Mouse (Mus musculus): ENCODE data around the gene BC025446.
"Not testable (repeated sequence)": the region's sequence is repeated elsewhere in the genome, so short reads cannot be mapped to it uniquely, and the experiment has no call there.

BC025446 gene

DNA sequence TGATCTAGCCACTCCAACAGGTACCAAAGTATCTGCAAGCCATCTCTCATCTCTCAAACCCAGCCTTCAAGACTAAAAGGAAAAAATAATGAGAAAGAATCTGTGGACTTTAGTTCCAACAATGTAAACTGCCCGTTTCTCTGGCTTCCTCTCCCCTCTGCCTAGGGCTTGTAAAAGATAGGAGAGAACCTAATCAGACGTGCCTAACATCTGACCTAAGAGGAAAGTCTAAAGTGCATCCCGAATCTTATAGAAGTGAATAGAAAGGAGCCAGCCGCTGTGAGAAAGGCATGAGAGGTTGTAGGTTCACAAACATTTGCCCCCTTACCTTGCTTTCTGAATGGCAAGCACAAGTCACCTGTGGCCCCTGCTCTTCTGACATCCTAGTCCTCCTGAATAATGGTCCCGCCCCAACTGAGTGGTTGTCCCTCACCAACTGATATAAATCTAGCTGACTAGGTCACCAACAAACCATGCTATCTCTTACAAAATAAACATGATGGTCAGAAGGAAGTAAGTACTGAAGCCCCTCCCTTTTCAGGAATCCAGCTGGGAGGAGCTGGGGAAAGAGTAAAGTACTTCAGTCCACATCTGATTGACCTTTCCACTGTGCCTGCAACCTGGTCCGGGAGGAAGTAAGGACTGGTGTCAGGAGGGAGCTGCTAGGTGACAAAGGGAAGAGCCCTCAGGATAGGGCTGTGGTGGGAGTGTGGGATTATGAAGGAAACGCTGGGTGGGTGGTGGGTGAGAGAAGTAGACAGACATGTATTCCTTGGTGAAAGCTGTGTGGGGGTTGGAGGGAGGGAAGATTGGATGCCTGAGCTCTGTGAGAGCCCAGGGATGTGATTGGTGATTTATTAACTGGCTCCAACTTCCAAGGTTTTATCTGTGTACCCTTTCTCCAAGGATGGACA lies at the start of gene BC025446:
Gene BC025446 (plus strand): TSS at position 599 of the 914 bp plus-strand sequence.
- no peak for DNase-seq (ENCODE audit: low spot score in 2 of 2)

DNA sequence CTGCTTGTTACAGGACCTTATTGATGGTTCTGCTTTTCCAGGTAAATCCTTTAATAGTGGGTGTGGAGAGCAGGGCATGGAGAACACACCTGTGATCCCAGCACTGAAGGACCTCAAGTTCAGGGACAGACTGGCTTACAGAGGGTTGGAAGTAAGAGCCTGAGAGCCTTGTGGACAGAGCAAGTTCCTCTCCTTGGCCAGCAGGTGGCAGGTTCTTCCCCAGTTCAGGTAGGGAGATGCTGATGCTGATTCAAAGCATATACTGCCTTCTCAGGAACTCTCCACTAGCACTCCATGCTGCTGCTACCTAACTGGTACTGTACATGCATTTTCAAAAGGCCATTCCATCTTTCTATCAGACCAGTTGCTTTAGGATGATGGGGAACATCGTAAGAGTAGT lies 40.7 kb upstream of the BC025446 start:
- DNase-seq (ENCODE audit: low spot score in 2 of 2): peak; percentile 19 to 25

DNA sequence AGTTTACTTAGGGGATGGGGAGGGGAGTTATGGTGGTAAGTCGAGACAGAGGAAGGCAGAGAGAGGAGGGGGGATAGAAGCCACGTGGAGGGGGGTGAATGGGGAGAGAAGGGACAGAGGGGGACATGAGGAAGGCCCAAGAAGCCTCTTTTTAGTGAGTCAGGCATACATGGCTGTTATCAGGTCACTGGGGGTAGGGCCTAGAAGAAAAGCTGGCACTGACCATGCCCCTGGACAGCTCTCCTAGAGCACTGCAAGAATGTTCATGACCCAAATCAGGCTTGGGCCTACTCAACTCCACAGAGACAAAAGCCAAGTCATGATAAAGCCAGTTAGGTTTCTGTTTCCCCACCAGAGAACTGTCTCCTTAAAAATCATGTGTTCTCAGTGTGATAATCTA lies 29.9 kb upstream of the BC025446 start:
- no peak for DNase-seq (ENCODE audit: low spot score in 2 of 2)

DNA sequence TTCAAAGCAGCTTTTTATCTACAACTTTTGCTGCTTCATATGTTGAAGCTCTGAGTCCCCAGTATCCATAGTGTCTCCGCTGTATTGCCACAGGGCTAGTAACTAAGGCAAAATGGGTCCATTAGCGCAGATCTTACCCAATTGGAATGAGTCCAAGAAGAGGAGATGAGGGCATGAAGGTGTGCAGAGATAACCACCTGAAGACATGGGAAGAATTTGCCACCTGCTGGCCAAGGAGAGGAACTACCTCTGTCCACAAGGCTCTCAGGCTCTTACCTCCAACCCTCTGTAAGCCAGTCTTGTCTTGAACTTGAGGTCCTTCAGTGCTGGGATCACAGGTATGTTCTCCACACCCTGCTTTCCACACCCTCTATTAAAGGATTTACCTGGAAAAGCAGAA lies 27.1 kb upstream of the BC025446 start:
- peak; percentile 8 to 24 for DNase-seq (ENCODE audit: low spot score in 2 of 2)

DNA sequence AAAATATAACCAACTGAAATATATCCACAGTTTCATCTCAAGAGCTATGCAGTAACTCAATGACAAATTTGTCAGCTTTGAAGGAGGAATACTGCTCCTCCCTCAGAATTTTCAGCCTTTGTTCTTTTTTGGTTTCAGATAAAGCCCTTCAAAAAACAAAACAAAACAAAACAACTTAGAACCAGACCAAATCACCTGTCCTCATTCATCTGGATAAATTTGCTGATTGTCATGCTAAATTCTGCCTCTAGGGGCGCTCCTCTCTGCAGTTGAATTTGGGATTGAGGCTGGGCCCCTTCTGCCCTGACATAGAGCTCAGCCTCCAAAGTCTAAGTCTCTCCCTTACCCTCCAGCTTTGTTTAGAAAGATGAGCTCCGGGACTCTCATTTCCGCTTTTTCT lies 25.6 kb upstream of the BC025446 start:
- DNase-seq (ENCODE audit: low spot score in 2 of 2): not testable (repeated sequence)

DNA sequence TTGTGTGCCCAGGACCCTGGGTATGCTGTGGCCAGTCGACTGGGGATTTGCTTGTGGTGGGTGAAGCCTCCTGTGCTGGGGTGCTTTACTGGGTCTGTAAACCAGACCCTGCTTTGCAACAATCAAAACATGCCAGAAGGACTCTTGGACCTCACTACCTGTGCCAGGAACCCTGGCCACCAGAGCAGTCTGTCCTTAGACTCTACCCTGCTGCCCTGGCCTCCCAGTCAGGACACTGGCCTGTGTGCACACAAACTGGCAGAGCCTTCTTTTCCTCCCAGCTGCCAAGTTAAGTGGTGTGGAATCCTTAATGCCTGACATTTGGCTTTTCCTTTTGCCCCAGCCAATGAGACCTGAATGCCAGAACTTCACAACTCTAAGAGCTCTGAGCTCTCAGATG lies 655 bp downstream of the BC025446 start:
- no peak for DNase-seq (ENCODE audit: low spot score in 2 of 2)

DNA sequence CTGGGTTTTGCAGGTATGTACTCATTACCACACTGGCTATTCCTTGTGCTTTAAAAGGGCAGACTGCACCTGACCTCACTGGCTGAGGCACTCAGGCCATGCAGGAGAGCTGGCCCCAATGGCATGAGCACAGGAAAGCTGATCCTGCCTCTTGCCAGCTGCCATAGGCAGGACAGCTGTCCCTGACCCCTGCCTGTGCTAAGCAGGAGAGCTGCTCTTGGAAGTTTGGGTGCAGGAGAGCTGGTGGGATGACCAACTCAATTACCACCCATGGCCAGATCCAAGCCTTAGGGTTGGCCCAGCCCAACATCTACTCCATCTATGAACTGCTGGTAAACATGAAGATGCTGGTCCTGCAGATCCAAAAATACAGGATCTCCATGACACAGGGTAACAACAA lies 5.8 kb downstream of the BC025446 start:
- DNase-seq (ENCODE audit: low spot score in 2 of 2): no peak

DNA sequence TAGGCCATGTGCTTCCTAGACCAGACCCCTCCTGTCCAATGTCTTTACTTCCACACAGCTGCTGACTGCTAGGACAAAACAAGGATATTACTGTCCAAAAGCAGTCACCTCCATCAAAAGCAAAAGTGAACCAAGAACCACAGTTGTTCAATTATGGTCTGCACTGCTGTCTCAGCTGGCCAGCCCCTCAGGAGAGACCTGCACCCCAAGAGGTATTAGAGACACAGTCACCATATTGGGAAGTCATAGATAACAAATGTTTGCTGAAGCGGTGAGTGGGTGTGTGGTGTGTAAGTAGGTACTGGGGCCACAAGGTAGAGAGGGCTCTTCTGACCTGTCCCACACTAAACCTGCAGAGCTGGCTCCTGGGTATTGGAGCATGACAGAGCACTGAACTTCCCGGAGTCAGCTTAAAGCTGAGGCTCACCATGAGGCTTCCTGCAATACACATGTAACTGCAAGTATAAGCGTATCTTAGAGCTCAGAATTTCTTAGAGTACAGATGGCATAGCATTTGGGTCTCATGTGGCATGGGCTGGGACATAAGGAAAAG lies 21.6 kb downstream of the BC025446 start:
- no peak for DNase-seq (ENCODE audit: low spot score in 2 of 2)

DNA sequence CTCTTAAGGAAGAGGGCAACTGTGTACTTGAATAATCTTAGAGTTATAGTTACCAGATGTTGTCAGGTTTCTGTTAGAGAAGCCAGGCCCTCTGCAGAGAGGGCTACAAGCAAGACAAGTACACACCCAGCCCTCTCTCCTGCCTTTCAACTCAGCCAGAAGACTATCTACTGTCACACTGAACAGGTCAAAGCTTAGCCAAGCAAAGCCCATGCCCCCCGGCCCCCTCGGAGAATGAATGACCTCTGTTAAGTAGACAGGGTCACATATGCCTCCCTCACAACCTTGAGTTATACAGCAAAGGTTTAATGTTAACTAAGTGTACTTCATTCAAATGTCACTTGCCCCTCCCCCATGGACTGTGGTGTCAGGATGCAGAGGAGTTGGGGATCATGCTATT lies 24.4 kb downstream of the BC025446 start:
- no peak for DNase-seq (ENCODE audit: low spot score in 2 of 2)

DNA sequence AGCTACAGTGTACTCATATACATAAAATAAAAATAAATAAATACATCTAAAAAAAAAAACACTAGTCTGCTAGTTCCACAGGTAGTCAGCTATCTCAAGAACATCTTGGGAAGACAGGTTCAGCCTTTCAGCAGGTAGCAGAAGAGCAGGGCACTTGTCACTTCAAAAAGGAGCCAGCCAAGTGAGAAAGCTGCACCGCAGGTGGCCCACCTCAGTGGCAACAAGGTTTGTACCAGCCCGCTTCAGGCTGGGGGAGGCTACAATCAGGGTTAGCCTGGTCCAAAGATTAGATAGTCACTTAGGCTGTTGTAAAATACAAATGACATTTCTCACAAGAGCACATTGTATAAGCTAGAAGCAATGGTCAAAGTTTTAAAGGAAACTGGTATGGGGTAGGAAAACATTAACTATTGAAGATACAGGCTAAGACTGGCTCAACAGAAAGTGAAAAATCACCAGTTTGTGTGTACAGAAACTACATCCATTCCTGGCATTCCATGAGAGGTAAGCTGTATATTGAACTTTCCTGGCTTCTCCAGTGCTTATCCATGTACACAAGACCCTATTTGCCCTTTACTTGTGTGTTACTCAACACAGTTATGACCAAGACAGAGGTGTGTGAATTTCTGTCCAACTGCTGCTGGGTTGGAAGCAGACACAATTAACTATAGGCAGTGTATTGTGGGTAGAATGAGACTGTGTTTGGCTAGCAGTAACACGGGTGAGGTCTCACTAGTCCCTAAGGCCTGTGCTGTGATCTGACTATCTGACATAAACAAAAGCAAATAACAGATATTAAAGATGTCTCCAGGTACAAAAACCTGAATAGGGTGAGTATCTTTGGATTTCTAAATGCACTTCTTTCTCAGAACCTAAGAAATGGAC lies 26.8 kb downstream of the BC025446 start:
- no peak for DNase-seq (ENCODE audit: low spot score in 2 of 2)

DNA sequence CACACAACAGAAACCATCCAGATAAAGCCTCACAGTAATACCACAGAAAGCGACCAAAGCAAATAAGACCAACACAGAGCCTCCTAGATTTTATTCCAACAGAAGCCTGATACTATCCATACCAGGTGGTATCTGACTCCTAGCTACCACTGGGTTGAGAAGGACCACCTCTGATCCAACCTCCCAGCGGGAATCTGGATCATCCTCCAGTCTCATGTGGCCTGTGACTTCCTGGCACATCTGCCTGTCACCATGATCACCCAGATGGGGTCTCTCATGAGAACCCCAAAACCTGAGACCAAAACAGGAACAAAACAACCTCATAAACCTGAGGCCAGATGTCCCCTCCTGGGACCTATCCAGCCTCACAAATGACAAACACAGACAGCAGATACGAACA lies 38.5 kb downstream of the BC025446 start:
- DNase-seq (ENCODE audit: low spot score in 2 of 2): no peak

DNA sequence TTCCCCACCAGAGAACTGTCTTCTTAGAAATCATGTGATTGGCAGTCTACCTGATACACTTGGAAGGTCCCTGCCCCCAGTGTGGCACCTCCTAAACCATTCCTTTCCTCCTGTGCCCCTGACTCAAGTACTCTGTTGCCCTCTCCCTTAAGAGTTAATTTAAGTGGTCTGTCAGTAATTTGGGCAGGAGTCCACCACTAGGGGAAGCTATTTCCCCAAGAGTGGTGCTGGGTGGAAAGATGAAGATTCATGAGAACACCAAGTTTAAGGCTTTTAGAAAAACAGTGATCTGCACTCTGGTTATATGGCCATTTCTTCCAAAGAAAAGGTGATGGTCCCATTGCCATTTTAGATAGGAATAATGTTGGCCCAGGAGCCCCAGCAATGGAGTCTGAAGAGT lies 49.7 kb downstream of the BC025446 start:
- no peak for DNase-seq (ENCODE audit: low spot score in 2 of 2)

DNA sequence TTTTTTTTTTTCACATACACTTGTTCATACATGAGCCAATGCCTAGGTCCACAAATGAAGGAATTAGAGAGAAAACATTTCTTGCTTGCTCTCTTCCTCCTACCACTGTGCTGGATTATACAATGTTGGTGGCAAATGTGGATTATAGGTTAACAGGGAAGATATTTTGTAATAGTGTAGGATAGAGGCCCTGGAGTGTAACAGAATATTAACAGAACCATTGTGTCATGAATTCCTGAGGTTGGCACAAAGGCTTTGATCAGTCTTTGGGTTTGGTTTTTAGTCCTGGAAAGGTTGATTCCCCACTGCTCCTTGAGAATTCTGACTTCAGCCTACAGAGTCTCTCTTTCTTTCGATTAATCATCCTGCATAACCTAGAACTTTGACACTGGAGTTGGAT lies 50.5 kb downstream of the BC025446 start:
- DNase-seq (ENCODE audit: low spot score in 2 of 2): no peak

DNA sequence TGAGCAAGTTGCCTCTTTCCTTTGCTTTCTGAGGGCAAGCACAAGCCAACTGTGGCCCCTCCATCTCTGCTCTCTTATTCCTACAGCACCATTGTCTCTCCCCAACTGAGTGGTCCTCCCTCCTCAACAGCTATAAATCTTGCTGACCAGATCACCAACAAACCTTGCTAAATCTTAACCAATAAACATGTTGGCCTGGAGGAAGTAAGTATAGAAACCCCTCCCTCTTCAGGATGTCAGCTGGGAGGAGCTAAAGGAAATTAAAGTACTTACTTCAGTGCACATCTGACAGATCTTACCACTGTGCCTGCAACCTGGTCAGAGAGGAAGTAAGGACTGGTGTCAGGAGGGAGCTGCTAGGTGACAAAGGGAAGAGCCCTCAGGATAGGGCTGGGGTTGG lies 51.9 kb downstream of the BC025446 start, which contains the start of gene Ly6f:
Gene Ly6f (plus strand): TSS at position 301 of the 400 bp plus-strand sequence.
- no peak for DNase-seq (ENCODE audit: low spot score in 2 of 2)

DNA sequence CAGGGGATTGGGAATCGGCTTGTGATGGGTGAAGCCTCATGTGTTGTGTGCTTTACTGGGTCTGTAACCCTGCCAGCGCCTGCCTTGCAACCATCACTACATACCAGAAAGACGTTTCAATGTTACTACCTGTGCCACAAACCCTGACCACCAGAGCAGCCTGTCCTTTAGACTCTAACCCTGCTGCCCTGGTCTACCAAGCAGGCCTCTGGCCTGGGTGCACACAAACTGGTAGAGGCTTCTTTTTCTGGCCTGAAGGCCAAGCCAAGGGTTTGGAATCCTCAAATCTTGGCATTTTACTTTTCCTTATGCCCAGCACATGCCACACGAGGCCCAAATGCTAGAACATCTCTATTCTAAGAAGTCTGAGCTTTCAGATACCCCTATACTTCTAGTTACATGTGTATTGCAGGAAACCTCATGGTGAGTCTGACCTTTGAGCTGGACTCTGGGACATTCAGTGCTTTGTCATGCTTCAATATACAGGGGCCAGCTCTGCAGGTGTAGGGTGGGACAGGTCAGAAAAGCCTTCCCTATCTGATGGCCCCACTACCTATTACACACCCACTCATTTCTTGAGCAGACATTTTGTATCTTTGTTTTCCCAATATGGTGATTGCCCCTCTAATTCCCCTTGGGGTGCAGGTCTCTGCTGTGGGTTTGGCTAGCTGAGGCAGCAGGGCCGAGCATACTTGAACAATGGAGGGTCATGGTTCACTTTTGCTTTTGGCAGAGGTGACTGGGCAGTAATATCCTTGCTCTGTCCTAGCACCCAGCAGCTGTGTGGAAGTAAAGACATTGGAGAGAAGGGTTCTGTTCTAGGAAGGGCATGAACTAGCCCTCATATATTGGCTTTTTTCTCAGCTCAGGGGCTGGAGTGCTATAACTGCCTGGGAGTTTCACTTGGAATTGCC lies 53.0 kb downstream of the BC025446 start:
- no peak for DNase-seq (ENCODE audit: low spot score in 2 of 2)

DNA sequence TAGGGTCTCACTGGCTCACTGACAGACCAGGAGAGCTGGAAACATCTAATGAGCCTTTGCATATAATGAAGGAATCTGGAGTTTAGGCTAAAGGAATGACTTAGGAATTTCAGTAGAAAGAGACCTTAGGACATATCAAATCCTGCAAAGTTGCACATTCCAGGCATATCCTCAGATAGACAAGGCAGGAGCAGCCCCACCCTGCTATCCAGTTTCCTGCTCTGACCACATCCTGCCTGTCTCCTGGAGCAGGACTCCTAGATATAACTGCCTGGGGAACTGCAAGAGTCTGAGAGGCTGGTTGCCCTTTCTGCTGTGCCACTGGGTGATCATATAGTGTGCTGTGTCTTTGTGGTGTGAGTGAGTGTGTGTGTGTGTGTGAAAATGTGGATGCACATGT lies 54.0 kb downstream of the BC025446 start:
- DNase-seq (ENCODE audit: low spot score in 2 of 2): no peak

DNA sequence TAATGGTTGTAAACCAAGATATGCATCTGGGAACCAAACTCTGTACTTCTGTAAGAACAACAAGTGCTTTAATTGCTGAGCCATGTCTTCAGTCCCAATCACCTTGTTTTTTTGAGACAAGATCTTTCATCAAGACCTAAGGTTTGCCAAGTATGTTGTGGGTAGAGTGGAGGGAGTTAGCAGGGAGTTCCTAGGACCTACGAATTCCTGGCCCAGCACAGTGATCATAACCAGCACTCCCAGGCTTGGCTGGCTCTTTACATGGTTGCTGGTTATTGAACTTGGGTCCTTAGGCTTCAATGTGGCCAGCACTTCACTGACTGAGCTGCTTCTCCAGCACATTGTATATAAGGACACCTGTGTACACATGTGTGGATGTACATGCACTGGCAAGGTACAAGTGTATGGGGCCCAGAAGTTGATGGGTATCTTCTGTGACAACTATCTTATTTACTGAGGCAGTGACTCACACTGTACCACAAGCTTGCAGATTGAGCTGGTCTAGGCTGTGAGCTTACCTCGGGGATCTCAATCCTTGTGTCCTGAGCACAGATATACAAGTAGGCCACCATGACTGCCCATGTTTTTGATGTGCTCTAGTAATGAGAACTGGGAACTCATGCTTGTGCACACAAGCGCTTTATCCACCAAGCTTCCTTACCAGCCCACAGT lies 54.7 kb downstream of the BC025446 start:
- no peak for DNase-seq (ENCODE audit: low spot score in 2 of 2)

DNA sequence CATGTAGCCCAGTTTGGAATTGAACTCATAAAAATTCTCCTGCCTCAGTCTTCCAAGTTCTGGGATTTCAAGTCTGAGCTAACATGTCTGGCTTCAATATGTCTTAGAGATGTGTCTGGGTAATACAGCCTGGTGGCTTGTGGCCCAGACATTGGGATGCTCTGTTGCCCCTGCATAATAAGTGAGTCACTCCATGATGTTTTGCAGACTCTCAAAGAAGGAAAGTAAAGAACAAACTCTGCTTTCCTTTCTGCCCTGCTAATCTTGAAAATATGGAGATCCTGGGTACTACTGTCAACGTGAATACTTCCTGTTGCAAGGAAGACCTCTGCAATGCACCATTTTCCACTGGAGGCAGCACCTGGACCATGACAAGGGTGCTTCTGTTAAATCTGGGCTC lies 55.2 kb downstream of the BC025446 start:
- DNase-seq (ENCODE audit: low spot score in 2 of 2): no peak

DNA sequence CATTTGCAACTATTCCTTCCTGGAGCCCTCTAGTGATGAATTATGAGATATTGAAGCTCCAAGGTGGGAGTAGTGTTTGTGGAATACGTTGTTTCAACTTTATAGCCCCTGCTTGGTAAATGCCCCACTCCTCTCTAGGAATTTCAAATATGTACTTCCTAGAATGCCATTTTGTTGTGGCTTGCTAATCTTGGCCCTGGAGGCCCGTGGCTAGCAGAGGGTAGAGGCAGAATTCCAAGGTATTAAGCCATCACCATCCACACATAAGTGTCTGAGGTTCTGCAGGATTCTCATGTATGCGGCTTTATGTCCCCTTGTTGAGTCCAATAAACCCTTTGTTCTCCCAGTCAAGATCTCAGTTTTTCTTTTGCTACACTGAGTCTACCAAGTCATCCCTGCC lies 55.7 kb downstream of the BC025446 start:
- no peak for DNase-seq (ENCODE audit: low spot score in 2 of 2)

All from spleen, postnatal 36 days (tissue).